Mouse (Mus musculus): ENCODE results near the gene Atpaf1.

The Atpaf1 gene

DNA sequence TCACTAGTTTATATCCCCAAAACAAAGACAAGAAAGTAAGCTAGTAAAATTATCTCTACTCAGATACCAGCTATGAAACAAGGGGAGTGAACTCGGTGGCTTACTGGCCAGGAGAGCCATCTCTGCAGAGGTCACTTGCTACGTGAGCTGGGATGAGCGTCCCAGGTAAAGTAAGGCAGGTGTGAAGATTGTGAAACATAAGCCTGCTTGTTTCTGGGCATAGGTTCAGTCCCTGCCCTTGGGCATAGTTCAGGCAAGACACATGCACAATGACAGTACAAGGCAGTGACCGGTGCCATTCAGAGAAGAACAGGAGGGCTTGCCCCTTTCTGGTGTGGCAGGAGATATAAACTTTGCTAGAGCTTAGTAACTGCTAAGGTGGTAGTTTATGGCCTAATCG is 31.0 kb downstream of the Atpaf1 start:
- no peak for DNase-seq

DNA sequence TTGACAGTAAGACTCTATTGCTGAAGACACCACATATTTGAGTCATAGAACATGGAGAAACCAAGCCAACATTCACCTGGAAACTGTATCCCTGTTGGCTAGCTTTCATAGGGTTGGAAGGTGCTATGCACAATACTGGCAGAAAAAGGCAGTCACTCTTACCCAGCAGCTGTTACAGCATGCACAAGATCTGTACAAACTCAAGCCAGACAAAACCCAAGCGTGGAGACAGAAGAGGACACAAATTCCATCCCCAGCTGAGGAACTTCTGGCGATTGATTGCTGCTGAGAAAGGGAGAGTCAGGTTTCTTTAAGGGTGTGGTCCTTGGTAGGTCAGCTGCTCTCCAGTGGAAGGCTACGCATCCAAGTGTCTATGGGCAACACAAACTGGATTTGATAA is 35.6 kb downstream of the Atpaf1 start:
- DNase-seq: no peak

DNA sequence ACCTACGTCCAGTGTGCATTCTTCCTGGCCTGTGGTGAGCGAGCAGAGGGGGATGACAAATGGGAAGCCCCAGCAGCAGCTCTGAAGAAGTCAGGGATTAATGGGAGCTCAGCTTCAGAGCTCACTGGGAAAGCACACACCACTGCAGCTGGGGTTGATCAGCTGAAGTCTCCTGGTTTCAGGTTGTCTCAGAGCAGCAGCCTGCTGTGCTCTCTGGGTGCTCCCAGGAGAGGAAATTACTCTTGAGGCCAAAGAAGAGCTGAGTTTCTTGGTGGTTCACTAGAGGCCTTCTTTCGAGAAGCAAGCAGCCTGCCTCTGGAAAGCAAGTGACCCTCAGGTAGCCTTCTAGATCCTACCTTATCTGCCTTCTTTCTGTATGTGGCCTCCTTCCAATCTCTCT is 36.3 kb downstream of the Atpaf1 start:
- no peak for DNase-seq

DNA sequence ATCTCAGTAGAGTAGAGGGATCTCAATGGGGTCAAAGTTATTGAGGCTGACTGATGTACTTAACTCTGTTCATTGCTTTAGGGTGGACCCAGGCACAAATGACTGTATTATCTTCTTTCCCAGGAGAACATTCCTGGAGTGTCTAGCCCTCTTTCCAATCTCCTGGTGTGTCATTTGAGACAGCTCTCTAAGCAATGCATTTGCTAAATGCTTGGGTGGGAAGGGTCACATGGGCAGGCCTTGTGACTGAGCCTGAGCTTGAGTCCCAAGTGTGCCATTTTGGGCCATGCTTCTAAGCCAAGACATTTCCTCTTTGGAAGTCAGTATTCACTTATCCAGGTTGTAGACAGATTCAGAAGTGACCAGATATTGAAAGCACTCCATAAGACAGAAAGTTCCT is 36.8 kb downstream of the Atpaf1 start:
- no peak for DNase-seq

DNA sequence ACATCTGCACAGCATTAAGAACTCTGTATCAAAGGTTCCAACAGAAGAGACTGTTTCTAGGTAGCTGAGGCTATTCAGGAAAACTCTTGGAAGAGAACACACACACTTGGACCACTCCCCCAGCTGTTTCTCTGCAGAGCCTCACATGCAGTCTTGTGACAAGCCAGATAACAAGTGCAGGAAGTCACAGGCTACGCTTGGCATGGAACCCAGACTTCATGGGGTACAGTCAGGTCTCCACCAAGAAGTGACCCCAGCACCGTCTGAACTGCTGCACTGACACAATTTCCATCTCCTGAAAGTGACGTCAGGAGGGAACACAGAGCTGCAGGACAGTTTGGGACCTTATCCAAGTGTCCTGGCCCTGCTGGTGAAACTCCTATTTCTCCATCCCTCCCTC is 37.3 kb downstream of the Atpaf1 start:
- DNase-seq: no peak

DNA sequence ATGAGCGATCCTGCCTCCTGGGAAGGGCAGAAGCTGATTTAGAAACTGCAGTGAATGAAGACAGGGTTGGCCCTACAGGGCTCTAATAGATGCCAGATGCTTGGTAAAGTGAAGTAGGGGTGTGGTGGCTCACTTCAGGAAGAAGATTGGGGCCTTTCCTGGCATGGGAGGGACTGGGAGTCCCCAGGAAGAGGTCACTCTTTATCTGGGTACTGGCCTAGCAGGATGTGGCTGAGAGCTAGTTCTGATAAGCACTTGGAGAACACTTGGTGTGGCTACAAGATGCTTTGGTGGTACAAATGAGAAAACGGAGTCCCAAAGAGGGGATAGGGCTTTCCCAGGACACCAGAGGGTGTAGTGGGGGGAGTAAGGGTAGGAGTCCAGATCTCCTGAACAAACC is 39.6 kb downstream of the Atpaf1 start:
- no peak for DNase-seq

DNA sequence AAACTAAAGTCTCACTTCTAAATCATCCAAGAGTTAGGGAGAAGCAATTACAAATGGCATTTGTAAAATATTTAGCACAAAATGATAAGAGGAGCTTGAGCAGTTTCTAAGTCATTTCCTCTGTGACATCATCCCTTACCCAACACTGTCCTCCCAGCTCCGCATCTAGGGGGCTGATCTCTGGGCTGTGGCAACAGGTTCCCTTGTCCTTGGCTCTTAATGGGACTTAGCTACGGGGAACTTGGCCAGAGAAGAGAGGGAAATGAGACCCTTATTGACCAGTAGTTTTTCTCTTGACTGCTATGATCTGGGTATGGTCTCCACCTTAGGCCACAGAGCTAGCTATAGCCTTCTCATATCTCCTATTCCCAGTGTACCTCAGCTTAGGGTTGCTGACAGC is 40.7 kb downstream of the Atpaf1 start:
- no peak for DNase-seq

DNA sequence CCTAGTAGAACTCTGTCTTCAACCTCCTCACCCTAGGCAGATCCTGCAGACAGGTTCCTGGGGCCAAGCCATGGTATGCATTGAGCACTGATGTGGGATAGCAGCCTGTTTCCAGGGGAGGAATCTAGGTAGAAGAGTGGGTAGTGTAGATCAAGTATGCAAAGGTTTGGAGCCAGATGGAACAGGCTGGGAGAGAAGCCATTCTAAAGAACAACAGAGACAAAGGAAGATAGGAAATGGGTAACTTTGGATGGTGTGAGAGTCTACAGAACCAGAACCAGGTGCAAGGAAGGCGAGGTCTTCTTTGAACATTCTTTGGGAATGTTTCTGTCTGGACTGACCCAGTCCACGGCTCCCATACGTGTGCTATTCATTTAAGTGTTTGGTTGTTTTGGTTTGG is 42.5 kb downstream of the Atpaf1 start:
- DNase-seq: no peak

DNA sequence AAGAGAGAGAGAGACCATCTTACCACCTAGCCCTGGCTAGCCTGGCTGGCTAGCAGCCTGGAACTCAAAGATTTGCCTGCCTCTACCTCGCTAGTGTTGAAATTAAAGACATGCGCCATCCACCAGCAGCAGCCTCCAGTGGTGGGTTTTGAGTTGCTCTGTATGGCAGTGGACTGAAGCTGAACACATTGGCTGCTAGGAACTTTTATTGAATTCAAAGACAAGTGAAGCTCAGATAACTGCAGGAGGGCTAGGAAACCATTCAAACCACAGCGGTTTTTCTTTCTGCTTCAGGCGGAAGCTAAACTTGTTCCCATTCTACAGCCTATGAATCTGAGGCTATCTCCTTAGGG is 42.9 kb downstream of the Atpaf1 start:
- peak in 1 of 2 experiments; percentile 23 for DNase-seq

DNA sequence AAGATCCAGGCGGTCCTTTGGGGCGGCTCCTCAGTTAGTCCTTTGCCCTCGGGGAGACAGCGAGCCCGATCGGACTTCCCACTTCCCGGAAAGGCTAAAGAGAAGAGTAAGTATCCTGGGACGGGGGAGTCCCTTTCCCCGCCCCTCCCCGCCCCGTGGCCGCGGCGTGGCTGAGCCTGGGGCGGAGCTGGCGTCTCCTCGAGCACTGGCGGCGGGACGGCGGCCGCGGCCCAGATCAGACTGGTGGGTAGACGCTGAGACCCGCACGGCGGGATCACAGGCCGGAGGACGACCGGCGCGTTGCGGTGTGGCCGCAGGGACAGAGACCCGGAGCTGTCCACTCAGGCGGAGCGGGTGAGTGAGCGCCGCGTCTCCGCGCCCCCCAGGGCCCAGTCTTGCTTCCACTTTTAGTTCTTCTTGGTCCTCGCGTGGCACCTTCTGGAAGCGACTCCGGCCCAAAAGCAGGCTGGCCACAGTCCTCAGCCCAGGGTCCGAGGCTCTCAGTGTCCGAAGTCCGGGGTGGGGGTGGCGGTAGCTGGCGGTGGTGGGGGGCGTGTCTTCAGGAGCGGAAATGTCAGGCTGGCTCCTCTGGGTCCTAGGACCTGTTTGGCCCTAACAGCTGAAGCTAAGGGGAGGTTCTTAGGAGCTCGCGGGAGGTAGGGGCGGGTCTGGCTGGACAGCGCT is 43.4 kb downstream of the Atpaf1 start, which contains the start of gene Mob3c:
Gene Mob3c, plus strand, starts transcription at position 205 of the 684 bp plus-strand sequence.
- peak; percentile 70 to 71 for DNase-seq

DNA sequence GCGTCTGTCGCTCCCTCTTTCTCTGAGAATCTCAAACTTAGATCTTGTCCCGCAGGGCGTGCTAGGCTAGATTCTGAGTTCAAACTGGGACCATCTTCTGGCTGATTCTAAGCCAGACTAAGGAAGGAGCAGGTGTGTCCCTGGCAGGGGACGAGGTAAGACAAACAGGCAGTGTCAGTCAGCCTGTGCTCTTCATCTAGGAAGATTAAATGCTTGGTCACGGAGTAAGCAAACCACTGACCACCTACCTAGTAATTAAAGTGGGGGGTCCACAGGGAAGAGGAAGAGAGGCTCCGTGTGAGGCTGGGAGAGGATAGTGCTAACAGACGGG is 43.9 kb downstream of the Atpaf1 start:
- no peak for DNase-seq

DNA sequence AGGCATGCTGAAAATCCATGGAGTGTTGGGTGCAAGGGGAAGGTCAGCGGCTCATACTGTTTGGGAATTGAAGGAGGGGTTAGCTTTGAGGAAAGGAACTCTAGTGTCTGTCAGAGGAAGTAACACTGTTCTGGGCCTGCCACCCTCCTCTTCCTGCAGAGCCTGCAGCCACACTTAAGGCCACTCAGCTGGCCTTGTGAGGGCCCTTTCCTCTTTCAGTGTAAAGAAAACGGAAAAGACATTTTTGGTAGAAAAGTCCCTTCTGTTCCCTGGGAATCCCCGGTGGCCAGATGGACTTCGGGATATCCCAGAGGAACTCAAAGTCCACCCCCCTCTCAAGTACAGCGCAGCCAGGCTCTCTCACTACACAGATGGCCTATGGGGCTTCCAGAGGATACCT is 45.9 kb downstream of the Atpaf1 start:
- DNase-seq: no peak

DNA sequence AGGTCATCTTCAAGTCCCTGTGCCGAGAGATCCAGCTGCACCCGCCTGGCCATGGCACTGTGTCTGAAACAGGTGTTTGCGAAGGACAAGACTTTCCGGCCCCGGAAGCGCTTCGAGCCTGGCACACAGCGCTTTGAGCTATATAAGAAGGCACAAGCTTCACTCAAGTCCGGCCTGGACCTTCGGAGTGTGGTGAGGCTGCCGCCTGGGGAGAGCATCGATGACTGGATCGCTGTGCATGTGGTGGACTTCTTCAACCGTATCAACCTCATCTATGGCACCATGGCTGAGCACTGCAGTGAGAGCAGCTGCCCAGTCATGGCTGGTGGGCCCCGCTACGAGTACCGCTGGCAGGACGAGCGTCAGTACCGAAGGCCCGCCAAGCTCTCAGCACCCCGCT is 46.6 kb downstream of the Atpaf1 start:
- no peak for DNase-seq

DNA sequence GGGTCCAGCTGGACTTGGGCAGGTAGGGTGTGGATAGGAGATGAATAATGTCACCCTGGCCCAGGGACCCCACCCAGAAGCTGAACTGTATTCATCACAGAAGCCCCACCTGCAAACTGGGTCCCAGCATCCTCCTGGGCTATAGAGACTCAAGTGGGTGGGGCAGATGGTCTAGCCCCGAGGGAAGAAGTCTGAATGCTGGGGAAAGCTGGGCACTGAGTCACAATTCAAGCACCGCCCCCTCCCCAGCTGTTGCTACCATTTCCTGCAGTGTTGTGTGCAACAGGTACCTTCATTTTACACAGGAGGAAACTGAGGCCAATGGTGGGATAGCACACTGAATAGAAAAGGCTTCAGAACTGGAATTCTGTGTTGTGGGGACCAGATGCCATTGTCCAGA is 47.4 kb downstream of the Atpaf1 start:
- DNase-seq: no peak

DNA sequence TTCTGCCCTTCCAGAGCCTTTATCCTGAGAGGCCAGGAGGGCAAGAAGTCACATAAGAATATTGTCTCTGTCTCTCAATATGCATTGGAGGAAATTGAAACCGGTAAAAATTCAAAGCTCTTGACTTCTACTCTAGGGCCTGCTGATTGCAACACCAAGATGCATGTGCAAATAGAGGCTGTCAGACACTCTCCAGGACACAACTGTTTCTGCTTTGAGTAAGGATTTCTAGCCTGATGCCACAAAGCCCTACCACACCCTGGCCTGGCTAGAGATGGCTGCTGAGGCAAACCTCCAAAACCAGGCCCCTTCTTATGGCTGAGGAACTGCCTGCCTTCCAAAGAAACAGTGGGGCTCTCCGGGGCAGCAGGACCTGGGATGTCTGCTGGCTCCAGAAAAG is 51.0 kb downstream of the Atpaf1 start:
- no peak for DNase-seq

DNA sequence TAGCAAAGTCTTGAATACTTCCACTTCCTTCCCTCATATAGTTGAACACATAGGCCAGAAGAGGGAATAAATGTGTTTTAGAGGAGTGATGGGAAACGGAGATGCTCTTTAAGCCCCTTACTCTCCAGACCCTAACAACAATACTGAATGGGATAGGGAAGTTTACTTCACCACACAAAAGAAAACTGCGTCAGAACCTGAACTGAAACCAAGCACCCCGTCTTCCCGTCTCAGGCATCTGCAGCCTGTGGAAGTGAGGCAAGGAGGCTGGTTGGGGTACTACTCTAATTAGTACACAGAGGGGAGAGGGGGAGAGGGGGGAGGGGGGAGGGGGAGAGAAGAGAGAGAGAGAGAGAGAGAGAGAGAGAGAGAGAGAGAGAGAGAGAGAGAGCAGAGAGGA is 53.6 kb downstream of the Atpaf1 start:
- peak; percentile 15 to 23 for DNase-seq

DNA sequence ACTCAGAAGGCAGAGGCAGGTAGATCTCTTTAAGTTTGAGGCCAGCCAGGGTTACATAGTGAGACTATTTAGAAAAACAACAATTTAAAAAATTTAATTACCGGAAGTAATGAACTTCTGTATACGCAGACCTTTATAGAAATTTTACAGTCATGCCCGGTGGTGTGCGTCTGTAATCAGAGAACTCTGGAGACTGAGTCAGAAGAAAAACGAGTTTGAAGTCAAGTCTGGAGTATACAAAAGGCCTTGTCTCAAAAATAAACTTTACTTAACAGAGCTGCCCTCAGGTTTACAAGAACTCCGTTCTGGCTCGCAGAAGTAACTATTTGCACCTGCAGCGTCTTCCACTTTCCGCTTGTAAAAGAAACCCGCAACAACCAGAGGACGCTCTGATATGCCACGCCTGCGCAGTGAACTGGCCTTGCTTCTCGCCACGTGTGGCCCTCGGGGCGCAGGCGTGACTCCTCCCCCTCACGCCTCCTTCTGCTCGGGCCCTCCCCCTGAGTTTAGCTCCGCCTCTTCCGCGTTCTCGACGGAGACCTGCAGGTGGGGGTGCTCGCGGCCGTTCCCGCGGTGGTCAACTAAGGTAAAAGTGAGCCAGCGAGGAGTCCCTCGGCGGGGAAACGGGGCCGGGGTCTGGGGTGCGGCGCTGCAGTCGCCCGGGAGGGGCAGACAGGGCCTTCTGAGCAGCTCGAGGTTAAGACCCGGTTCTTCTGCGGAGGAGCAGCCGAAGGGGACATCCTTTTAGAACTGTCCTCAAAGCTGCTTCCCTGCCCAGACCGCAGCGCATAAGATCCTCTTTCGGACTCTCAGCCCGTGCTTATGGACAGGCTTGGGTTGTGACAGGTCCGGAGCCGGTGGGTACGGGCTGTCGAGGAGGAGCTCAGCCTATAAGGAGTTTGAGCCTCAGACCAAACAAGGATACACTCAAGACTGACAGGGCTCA is 54.4 kb downstream of the Atpaf1 start, which contains the start of gene Mknk1:
Gene Mknk1, plus strand, starts transcription at position 503 of the 946 bp plus-strand sequence.
- DNase-seq: peak; percentile 96 to 97

DNA sequence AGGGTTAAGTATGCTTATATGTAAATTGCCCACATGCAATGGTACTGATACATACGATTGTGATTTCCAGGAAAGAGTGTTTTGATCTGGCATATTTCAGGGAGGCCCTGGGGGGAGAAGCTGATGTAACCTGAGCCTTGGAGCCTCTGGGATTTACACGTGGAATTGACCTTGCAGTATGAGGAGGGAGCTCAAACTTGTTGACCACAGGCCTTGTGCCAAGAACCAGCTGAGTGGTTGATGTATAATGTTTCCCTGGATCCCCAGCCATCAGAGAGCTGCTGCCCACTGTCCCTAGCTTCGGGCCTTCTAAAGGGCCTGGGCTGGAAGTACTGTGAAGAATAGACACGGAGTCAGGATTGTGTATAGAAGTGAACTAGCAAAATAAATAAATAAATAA is 55.3 kb downstream of the Atpaf1 start:
- no peak for DNase-seq

DNA sequence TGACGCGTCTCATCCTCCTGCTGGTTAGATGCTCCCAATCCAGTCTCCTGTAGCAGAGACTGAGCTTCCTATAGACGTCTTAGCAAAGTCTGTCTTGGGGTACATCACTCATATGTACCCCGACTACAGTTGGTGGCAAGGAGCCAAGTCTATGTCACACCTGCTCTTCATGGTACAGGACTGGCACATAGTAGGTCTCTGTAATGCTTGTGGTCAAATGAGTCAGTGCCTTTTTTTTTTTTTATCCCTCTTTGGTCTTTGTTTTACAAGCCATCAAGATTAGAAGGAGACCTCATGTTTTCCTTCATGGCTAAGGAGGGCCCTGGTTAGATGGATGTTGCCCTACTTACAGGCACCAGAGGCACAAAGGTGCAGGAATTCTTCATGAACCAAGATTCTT is 56.2 kb downstream of the Atpaf1 start:
- no peak for DNase-seq

DNA sequence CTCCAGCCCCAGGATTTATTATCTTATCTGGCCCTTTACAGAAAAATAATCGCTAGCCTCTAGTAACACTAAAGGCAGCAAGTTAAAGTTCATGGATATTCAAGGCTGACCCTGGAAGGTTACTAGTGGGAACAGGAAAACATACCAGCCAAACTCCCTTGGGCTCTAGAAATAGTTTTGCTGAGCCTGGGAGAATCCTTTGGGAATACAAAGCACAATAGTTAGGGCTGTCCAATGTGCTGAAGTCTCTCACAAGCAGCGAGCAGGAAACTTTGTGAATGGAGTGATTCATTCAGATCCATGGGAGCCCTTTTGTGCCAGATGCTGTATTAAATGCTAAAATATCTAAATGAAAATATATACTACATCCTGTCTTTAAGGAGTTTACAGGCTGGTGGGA is 62.0 kb downstream of the Atpaf1 start:
- DNase-seq: no peak

DNA sequence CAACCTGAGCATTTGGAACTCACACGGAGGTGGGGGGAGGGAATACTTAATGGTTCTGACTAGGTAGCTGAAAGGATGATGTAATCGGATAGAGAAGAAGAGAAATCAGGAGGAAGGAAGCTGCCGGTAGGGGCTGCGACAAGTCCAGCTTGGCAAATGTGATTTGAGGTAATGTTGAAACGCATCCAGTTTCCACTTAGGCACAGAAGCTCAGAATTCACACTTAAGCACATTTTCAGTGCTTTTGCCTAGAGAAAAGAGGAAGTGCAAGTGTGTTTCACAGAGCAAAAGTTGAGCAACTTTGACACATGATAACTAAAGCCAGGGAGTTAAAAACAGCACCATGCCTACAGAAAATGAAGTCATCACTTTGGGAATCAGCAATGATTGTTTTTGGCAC is 62.8 kb downstream of the Atpaf1 start:
- DNase-seq: peak; percentile 19 to 31

DNA sequence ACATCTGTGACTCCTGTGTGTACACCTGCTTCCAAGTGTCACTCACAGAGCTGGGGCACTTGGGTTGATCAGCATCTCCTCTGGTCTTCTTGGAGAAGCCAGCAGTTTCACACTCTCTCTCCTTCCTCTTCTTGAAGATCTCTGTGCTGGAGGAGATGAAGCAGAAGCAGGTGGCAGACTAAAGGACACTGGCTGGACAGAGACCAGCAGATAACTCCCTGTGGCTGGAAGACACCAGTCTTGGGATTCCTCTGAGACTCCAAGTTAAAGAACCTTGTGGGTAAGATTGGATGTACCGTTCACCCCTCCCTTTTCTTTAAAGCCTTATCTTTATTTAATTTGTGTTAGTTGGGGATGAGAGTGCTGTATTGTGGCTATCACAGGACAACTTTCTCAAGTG is 63.5 kb downstream of the Atpaf1 start:
- DNase-seq: no peak

DNA sequence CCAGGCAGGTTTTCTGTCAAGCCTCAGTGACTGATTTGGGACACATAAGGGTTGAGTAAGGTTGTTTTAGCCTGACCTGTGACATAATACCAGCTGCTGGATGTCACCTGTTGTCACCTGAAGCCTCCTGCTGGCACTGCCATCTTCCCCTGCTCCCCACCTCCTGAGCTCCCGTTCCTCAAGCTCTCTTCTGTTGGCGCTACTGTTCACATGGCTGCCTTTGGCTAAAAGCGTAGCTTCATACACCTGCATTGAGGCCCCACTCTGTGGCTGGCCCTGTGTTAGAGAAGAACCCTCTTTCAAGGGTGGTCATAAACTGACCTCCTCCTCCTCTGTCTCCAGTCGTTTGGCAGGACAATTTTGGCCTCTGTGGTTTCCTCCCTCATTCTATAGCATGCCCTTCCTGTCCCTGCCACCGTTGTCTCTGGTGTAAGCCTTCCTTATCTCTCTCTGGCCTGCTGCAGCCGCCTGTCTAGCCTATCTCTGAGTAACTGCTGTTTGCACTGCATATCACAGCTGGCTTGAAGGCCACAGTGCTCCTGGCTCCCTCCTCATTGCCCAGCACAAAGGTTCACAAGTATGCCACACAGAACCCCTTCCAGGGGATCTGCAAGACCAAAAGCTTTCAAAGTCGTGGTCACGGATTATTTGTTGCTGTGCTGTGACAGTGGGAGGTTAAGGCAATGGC is 64.5 kb downstream of the Atpaf1 start:
- DNase-seq: no peak

DNA sequence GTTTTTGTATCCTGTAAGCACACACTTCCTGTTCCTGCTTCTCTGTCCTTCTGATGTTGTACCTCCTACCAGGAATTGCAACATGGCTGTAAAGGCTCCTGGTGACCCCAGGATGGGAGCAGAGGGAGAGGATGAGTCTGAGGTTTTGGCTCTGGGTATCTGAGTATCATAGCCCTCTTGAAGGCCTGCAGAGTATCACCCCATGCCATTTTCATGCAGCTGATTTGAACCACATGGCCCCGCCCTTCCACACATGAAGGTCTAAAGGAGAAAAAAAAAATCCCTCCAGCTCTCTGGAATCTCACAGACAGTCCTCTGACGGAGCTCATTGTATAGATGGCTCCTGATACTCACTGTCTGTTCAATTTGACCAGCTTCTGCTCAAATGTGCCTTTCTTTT is 65.5 kb downstream of the Atpaf1 start:
- DNase-seq: no peak
